Mouse (Mus musculus): ENCODE data around the gene Slc51a.

The Slc51a gene

DNA sequence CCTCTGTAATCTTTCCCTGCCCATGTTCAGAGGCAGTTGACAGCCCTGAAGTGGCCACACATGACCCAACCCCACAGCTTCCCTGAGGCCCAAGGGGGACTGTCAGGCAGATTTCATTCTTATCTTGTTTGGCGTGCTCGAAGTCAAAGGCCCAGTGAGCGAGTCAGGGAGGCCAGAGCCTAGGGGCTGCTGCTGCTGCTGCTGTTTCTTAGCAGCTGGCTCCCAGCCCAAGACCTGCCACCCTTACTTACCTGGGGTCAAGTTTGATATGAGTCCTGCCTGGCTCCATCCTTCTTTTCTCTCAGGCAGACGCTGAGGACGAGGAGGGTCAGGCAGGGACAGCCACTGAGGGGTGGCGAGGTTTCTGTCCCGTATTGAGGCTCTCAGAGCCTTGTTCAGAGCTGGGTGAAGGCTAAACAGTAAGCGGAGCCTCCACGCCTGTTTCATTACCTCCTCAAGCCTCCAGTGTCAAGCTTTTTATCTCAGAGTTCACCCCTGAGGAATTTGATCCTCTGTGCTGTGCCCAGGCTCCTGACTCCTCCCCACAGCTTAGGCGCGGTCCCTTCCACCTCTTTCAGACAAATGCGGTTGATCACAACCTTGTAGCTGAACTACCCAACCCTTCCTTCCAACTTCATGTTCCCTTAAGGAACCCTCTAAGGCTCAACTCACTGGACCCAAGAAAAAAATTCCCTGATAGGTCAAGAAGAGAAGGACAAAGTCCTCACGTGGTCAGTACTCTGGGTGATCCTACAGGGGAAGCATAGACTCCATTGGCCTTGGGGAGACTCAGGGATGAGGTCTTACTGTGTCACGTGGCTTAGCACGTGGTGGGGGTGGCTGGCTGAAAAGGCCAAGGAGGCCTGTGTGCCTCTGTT is at the start of gene Slc51a:
Gene Slc51a, minus strand, starts transcription at position 646 of the 878 bp plus-strand sequence.
- no peak for DNase-seq

DNA sequence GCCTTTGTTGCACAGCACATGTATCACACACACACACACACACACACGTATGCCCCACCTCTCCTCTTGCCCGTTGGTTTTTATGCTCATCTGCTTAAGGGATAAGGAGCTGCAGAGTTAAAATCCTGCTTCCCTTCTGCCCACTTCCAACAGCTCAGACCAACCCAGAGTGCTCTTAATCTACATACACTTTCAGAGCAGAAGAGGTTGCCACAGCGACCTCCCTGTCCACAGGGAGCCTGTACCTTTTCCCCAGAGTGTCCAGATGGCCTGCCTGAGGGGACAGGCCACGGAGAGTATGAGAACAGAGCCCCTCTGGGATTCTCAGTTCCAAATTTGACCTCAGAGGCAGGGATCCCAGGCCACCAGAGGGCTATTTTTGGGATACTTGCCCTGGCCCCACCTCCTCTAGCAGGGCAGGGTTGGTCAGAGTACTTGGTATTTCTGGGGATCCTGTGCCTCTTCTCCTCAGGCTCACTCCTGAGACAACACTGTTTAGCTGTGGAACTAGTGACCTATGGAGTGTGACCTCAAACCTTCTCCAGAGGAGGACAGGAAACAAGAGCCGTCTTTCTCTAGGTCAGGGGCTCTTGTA is 47.6 kb upstream of the Slc51a start:
- DNase-seq: peak; percentile 14

DNA sequence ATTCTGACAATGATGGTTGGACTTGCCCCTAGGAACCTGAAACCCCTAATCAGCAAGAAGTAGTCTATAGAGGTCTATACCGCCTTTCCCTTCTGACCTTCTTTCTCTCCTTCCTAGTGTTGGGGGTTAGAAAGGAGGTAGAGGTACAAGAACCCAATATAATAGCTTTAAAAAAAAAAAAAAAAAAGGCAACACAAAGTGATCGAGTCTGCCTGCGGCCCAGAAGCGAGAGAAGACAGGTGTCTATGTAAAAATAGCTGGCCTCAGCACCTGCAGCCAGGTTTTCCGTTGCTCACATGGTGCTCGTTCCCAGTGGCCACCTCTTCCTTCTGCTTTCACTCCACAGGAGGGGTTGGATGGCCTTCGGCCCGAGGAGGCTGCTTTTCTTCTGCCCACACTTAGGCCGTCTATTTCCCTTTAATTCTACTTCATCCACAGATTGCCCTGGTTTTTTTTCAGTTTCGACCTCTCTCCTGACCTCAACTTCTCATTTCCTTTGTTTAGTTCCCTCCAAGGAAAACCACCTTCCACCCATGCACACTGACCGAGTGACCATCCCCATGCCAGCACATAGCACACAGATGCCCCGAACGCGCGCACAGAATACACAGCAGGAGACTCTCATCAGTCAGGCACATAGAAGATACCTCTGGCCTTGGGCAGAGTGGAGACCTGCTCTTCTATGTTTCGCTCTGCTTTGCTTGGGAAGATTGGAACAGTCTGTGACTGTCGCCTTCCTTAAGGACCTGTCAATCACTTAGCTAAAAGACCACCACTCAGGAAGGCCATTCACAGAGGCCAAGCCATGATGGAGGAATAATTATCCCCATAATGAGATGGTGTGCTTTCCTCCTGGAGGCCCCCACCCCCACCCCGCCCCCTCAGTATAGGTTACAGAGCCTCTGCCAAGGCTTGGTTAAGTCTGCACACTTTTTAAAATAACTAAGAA is 45.5 kb upstream of the Slc51a start:
- peak; percentile 35 for DNase-seq

DNA sequence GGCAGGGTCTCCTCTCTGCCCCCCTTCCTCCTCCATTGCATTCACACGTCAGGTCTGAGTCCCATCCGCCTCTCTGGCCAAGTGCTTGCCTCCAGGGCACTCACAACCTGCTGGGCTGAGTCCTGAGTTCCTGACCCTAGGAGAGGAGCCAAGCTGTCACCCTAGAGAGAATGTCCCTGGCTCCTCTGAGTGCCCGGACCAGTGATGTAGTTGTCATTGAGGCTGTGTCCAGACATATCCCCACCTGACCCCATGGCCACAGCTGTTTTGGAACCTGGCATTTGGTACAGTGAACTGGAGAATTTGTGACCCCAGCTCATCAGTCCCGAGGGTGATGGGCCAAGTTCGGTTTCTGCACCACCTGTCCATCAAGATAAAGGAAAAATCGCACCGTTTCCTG is 39.2 kb upstream of the Slc51a start:
- DNase-seq: no peak

DNA sequence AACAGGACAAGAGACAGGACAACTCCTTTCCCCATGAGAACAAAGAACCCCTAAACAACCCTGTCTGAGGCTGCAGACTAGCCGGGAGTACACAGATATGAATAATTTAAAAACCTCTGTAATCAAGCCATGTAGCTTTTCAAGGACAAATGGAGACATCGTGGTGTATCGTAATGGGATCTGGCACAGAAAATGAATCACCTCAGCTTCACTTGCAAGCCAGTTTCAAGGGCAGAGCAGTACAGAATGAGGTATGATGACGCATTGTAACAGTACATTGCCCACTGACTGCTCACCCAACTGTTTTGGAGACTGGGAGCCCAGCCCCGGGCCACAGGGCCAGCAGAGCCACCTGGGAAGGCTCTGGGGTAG is 36.6 kb upstream of the Slc51a start:
- no peak for DNase-seq

DNA sequence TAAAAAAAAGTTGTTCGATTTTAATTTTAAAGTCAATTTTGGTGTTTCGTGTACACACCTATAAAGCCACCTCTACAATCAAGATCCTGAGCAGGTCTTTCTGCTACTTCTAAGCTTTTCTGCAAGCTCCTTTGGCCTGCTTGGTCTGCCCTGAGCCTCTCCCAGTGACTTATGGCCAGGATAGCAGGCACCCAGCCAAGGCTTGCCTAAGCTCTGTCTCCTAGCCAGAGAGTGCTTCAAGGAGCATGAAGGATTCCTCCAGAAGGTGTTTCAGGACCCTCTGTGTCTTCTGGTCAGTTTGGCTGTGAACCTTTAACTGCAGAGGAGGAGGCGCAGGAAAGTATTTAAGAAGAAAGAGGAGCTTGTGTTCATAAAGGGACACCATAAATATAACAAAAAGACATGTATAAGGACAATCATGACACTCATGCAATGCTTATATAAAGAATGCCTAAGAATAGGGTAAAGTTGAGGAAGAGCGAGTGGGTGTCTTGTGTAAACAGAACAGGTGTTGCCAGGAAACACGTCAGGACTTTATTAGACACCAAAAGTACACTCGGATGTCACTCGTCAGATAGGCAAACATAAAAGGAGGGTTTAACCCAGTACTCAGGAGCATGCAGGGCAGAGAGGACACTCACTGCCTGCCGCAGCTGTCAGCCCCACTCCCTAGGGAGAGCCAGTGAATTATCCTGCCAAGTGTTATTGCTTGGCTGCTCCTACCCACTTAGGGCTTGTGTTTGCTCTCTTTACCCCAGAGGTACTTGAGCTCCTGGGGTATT is 36.0 kb upstream of the Slc51a start:
- peak; percentile 72 for DNase-seq

DNA sequence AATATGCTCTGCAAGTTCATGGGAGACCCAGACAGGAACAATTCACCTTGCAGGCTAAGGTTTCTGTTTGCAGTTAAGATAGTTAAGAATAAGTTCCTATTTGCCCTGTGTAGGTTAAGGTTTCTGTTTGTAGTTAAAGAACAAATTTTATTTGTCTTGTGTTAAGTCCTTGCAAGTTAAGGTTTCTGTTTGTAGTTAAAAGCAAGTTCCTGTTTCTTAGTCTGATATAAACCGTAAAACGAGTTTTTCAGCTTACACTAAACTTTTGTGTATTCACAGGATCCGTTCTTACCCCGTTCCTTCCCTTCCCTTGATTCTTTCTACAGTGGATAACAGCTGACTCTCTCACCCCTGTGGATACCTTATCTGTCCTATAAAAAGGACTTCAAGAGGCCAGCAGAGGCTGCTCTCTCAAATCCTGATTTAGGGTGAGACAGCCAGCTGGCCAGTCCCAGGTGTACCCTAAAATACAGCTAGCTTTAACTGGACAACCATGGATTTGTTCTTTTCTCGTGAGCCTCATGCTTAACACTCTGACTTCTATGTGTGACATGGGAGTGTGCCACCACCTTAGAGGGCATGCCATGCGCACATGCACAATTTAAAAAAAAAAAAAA is 35.0 kb upstream of the Slc51a start:
- DNase-seq: no peak

DNA sequence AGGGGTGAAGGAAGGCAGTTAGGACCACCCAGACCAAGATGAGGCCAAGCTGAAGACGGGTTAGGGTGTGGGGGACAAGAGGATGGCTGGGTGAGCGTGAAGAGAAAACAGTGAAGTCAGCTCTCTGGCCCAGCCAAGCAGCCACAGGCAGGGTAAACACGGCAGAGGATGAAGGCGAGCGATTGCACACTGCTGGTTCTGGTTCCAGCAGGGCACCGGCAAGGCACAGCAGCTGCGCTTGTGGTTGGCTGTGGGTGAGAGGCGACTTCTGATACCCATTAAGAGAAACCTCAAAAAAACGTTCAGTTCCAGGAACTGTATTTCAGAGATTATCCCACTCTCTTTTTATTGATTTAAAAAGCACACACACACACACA is 32.7 kb upstream of the Slc51a start:
- DNase-seq: peak; percentile 39

DNA sequence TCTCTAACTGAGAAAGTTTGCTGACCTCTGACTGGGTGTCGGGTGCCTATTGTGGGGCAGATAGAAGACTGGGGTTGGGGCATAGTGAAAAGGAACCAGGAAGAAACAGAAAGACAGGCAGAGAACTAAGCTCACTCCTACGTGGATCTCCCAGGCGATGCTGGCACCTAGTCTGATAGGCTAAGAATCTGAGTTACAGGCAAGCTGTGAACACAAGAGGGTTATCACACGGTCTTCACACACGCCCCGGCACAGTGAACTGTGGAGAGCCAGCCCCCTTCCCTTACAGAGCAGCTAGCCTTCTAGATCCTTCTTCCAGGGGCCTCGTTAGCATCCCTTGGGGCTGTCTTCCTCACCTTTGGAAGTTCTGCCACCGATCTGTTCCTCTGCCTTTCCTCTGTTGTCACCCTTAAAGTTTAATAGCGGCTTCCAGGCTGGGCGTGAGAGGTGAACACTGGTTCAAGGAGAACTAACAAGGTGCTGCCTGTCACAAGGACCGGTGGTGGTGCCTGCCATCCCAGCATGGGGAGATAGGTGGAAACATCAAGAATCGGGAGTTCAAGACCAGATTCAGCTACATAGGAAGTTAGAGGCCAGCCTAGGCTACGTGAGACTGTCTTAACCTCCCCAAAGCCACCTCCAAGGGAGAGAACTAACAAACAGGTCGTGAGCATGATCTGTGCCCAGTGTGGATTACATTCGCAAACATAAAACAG is 32.1 kb upstream of the Slc51a start:
- no peak for DNase-seq

DNA sequence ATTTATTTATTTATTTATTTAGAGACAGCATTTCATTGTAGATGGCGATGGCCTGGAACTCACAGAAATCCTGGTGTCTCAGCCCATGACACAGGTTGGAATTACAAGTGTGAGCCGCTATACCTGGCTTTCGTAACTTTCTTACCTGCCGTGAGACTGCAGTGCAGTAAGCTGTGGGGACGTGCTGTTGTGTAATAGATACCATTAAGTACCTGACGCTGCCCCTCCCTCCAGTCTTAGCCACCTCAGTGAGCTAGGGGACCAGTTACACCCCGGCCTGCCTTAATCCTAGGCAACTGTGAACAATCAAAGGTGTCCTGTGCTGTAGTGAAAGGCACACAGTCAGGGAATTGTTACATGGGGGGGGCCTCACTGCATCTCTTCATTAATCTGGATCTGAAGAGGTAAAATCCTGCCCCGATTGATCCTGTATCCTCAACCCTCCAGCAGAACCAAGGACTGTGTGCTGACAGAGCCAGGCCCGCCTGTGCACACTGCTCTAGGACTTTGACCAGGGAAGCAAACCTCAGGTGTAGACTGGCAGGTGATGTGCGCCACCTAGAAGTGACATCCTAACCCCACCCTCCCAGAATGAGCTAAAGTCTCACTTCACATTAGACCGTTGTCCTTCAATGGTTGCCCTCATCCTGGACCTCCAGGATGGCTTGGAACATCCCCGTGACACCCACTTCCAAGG is 30.3 kb upstream of the Slc51a start:
- DNase-seq: peak; percentile 53

DNA sequence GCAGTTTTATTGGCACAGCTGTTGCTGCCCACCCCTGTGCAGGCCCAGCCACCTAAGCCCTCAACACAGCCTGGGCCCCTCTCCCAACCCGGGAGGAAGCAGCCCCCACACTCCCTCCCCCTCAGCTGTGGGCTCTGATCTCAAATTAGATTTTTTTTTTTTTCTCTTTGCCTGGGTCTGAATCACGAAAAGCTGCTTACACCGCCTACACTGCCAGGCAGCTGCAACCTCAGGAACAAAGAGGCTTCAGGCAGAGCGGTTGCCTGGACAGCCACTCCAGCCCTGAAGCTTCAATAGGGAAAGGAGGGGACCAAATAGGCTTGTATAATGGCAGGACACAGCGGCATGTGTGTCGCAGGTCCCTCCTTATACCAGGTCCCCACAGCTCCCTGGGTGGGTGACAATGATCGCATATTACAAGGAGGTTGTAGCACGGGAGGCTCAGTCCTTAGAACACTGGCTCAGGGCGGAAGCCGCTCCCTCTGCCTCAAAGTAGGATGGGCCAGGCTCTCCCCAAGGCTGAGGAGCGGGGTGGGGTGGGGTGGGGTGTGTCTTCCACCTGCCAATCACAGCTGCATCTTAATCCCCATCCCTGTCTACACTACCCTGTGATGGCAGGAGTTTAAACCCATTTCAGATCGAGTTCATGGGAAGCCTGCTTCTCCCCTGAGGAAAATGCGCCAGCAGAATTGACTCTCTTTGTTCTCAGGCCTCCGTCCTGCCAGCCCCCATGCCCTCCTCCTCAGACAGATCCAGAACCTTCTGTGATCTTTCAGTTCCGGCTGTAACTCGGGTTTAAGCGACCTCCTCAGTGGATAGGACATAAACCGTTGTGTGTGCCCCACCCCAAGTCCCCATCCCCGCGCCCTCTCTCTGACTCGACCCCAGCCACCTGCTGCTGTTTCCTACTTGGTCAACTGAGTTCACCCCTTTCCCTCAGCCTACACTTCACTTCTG is 28.6 kb upstream of the Slc51a start:
- DNase-seq: no peak

DNA sequence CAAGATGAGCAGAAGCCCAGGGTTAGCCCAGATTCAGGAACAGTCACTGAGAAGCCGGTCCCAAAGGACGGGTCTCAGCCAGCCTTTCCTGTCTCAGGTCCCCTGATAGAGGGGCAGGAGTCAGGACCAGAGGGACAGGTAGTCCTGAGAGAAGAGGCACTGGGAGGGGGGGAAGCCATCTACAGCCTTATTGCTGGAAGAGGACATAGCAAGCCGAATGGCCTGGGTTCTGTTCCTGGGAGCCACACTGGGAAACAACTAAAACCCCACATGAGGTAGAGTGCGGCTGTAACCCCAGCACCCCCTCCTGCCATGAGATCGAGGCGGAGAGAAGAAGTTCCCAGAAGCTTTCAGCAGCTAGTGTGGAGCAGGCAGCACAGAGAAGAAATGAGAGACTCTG is 26.3 kb upstream of the Slc51a start:
- no peak for DNase-seq

DNA sequence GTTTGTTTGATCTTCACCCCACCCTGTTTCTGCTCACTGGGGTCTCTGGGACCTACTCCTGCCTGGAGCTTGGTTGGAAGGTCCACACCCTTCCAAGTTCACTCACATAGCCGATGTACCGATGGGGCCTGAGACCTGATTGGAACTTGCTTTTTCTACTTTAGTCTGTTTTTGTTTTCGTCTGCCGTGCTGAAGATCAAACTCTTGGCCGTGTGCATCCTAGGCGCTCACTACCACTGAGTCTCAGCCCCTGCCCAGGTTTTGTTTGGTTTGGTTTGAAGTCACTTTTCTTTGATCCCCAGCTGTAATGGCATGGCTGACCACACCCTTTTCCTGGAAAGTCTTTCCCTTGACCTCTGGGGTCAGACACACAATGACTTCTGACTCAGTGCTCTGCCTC is 25.7 kb upstream of the Slc51a start:
- no peak for DNase-seq

DNA sequence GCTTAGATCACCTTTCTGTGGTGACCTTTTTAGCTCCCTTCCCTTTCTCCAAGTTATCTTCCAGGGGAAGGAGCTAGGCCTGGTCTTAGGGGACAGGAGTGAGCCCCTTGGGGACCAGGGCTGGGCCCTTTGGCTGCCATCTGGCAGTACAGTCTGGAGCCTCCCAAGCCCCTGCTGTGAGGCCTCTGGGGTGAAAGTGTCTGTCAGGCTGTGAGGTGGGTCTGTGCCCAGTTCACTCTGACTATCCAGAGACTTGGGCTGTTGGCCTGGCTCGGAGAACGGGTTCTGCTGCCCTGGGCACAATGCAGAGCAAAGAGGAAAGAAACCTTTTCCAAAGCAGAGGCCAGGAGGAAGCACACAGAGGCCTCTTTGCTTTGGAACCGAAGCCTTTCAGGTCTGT is 25.2 kb upstream of the Slc51a start:
- DNase-seq: no peak

DNA sequence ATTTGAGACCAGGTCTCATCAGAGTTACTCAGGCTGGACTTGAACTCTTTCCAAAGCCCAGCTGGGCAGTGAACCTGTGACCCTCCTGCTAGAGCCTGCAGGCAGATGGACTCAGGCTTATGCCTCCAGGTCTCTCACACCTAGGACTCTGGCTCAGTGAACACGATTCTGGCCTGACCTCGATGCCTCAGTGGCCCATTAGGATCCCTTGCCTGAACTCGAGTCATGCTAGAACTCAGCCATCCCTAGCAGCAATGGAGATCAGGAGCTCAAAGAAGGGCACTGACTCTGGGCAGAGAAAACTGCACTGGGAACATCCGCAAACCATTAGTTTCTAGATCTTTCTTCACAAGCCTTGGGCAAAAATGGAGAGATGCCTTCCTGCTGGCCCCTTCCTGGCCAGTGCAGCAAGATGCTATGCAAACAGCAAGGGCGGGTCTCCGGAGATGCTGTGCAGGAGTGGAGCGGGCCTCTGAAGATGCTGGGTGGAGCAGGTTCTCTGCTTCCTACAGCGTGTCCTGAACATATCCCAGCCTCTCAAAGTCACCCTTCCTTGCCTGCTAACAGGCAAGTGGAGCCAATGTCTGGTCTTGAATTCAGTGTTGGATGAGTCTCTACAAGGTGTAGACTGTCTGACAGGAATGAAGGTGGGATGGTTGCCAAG is 24.3 kb upstream of the Slc51a start:
- no peak for DNase-seq

DNA sequence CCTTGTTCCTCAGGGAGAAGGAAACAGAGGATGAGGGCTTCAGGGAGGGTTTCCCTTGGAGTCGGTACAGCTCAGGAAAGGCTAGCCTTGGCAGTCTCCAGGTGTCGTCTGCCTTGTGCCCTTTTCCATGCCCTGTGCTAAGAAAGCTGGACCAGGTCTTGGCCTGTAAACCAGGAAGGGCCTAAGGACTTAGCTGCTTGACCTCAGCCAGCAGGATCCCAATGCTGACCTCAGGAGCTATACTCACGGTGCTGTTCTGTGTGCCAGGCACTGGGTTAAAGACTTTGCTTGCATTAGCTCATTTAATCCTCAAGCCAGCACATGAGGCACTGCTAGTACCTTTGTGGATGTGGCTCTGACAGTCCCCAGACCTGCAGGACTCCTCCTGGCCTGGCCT is 23.7 kb upstream of the Slc51a start:
- no peak for DNase-seq

DNA sequence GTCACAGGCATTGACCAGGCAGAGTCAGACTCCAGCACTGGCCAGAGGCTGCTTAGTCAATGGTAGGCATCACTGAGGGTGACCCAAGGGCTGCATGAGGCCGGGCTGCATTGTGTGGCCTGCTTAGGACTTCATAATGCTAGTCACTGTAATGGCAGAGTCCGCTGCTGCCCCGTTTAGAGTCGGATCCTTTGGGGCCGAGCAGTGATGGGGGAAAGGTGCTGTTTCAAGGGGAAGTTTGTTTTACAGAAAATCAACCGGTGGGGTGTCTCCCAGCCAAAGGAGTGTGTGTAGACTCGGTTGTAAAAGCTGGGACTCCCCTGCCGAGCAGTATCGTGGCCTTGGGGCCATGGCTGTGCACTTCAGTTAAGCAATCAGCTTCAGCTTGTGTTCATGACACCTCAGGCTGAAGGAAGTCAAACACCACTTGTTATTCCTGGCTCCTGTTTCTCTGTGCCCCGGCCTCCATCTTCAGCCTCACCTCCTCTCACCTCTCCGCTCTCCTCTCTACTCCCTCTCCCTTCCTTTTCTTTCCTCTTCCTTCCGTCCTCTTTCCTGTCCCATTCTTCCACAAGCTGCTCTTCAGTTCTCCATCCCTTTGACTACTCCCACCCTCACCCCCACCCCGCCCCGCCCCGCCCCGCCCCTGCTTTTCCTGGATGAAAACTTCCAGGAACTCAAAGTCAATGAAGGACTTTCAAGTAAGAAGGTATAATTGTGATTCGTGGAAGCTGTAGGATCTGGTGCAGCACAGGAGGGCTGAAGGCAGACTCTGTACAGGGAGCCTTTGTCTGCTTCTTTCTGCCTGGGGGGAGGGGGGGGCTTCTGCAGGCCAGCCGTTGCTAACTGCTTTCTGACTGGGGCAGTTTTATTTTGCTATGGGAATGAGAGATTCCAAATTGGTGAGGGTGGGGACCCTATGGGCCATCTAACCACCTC is 23.0 kb upstream of the Slc51a start:
- no peak for DNase-seq

Data from lung, postnatal 36 days (tissue).